Mouse (Mus musculus) heart, embryonic 14.5 days (tissue): Measurements from ENCODE around the gene Pex11b. TPM values are rescaled to one million over a fixed set of nuclear protein-coding genes. Genes with fewer than 3 reads are reported as not detected.
A peak's percentile ranks its signal among the peaks of the same experiment; 100 is the strongest.
"Not testable (repeated sequence)": the region's sequence is repeated elsewhere in the genome, so short reads cannot be mapped to it uniquely, and the experiment has no call there.

Experiments
- ATAC-seq: fragments of 200-750 bp; cut with Nextera tagmentation; 2 replicates; pipeline ENCODE4 v1.8.0; 2017; ENCODE audit warnings: low read depth, moderate TSS enrichment; ENCODE audit not compliant: insufficient number of reproducible peaks, insufficient read depth, low FRiP score
- H3K27ac ChIP-seq, 2 experiments: fragments of 200-500 bp in 1 of 2; fragments of 300-500 bp in 1 of 2; sonication (generic) in 1 of 2; replicated peaks in 1 of 2; 2 replicates each; pipeline ENCODE4 v1.5.1; 2012 to 2014; ENCODE audit warnings: low read depth in 2 of 2, low read length in 2 of 2, control low read depth in 1 of 2, mild to moderate bottlenecking in 1 of 2, mixed read lengths in 1 of 2; ENCODE audit not compliant: control insufficient read depth in 1 of 2, insufficient read depth in 1 of 2
- H3K27me3 ChIP-seq: fragments of 300-500 bp; sonication (generic); 2 replicates; pipeline ENCODE4 v1.6.1; 2014; ENCODE audit warnings: mild to moderate bottlenecking, low read length, control low read depth; ENCODE audit not compliant: control insufficient read depth, insufficient read depth
- H3K36me3 ChIP-seq: fragments of 300-500 bp; sonication (generic); 2 replicates; pipeline ENCODE4 v1.6.1; 2014; ENCODE audit warnings: mild to moderate bottlenecking, control low read depth, low read length, mixed read lengths; ENCODE audit not compliant: control insufficient read depth, insufficient read depth
- H3K4me1 ChIP-seq, 2 experiments: fragments of 200-500 bp in 1 of 2; fragments of 300-500 bp in 1 of 2; sonication (generic) in 1 of 2; 2 replicates each; pipeline ENCODE4 v1.6.1; 2012 to 2014; ENCODE audit warnings: low read length in 2 of 2, control low read depth in 1 of 2, mixed read lengths in 1 of 2; ENCODE audit not compliant: control insufficient read depth in 2 of 2, insufficient read depth in 2 of 2
- H3K4me2 ChIP-seq: fragments of 300-500 bp; sonication (generic); 2 replicates; pipeline ENCODE4 v1.6.1; 2014; ENCODE audit warnings: mild to moderate bottlenecking, low read length
- H3K4me3 ChIP-seq, 2 experiments: fragments of 200-500 bp in 1 of 2; fragments of 300-500 bp in 1 of 2; sonication (generic) in 1 of 2; 2 replicates each; pipeline ENCODE4 v1.5.1; 2012 to 2014; ENCODE audit warnings: low read length in 2 of 2, mild to moderate bottlenecking in 2 of 2, control low read depth in 1 of 2, low read depth in 1 of 2, moderate library complexity in 1 of 2; ENCODE audit not compliant: control insufficient read depth in 1 of 2, insufficient read depth in 1 of 2
- H3K9ac ChIP-seq: fragments of 300-500 bp; sonication (generic); 2 replicates; pipeline ENCODE4 v1.6.1; 2014; ENCODE audit warnings: mild to moderate bottlenecking, low read length
- H3K9me3 ChIP-seq: fragments of 300-500 bp; sonication (generic); 2 replicates; pipeline ENCODE4 v1.6.1; 2016; ENCODE audit warnings: low read length, control low read depth; ENCODE audit not compliant: control insufficient read depth
- WGBS: fragments of 180-500 bp; shearing (Covaris S2); extraction: QIAGEN DNeasy Blood & Tissue Kit; methylation state at CpG from one replicate; pipeline ENCODE4 v1.1.7; 2014; 5-methylcytosine and 5-hydroxymethylcytosine counted together
- polyA plus RNA-seq: library from polyadenylated mRNA; unstranded; fragments of >200 nt; fragmentation: Nextera tagmentation; extraction: Ambion mirVana; gene quantifications from 2 replicates; pipeline ENCODE4 v1.2.1, GENCODE M21; 2014

Gene Pex11b
- polyA plus RNA-seq, 1 experiment from 2014 or later = 43.4 TPM

- H3K4me1 ChIP-seq = peaks cover 3 to 11% of the 10 kb centered on the region in 2 experiments; a peak in 3 of 4 replicates
- no peak overlapping the region for H3K27ac ChIP-seq
- no peaks in the 10 kb centered on the region for H3K27me3 ChIP-seq
- no peak overlapping the region for H3K9ac ChIP-seq
- no peak for ATAC-seq
- H3K4me3 ChIP-seq = no peak overlapping the region
- H3K4me2 ChIP-seq = no peak overlapping the region
- WGBS = 87% methylated on average over 3 of the region's 3 CpGs
- no peaks in the 10 kb centered on the region for H3K9me3 ChIP-seq
- H3K36me3 ChIP-seq = peaks cover 23% of the 10 kb centered on the region
Observed at GRCm38 (mm10) chr3:96647365-96647764, 12.2 kb downstream of the Pex11b start.

GRCm38 (mm10) chr3:96660901-96661300 lies 25.7 kb downstream of the Pex11b start:
- Histone ChIP-seq H3K27me3 (no peaks in the 10 kb centered on the region), H3K9ac (no peak overlapping the region), H3K4me3 (no peak overlapping the region), H3K4me2 (no peak overlapping the region), H3K27ac (no peak overlapping the region), H3K36me3 (no peaks in the 10 kb centered on the region), H3K9me3 (no peaks in the 10 kb centered on the region), H3K4me1 (peaks cover 7 to 9% of the 10 kb centered on the region in 2 experiments; a peak in 2 of 4 replicates)
- 80% methylated on average over 2 of the region's 2 CpGs for WGBS
- ATAC-seq = no peak

DNA sequence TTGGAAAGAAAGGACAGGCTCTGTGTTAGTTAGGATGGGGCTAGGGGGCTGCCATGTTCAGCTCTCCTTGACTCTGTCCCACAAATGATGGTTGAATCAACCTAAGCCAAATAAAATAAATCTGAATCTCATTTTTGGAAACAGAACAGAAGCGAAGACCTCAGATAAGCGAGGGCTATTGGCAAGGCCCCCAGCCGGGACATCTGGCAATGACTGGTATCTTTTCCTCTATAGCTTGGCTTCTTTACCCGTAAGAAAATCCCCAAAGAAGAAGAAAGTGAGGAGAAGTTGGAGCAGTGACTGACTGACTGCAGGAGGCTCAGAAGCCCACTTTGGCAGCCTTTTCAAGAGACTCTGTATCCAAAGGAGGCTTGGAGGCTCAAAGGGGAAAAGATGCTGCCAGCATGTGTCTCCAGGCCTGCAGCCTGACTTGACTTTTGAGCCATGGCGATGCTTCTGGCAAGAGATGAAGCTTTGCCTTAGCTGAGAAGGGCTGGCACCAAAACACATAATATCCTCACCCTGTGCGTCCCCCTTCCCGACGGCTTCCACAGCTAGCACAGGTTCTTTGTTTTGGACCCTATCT lies 27.6 kb downstream of the Pex11b start:
- 0 out of 4 replicates have a peak overlapping the region, but pooled peaks of 1 of the 2 experiments have one; percentile 19 for H3K27ac ChIP-seq
- no peak for ATAC-seq
- WGBS = 43% methylated on average over 8 of the region's 8 CpGs
- H3K4me1 ChIP-seq = peaks cover 7 to 9% of the 10 kb centered on the region in 2 experiments; a peak in 2 of 4 replicates
- H3K4me2 ChIP-seq = peak overlapping the region; percentile 74
- H3K9me3 ChIP-seq = no peaks in the 10 kb centered on the region
- H3K9ac ChIP-seq = no peak overlapping the region
- no peaks in the 10 kb centered on the region for H3K36me3 ChIP-seq
- H3K27me3 ChIP-seq = no peaks in the 10 kb centered on the region
- H3K4me3 ChIP-seq = 0 out of 4 replicates have a peak overlapping the region, but pooled peaks of 1 of the 2 experiments have one; percentile 29

- H3K4me3 ChIP-seq = peak overlapping the region; percentile 29 to 37
- peak overlapping the region; percentile 74 for H3K4me2 ChIP-seq
- no peaks in the 10 kb centered on the region for H3K36me3 ChIP-seq
- H3K27me3 ChIP-seq = no peaks in the 10 kb centered on the region
- H3K9me3 ChIP-seq = no peaks in the 10 kb centered on the region
- H3K4me1 ChIP-seq = peaks cover 7 to 9% of the 10 kb centered on the region in 2 experiments; a peak in 2 of 4 replicates
- H3K9ac ChIP-seq = peak overlapping the region; percentile 63
- H3K27ac ChIP-seq = 0 out of 4 replicates have a peak overlapping the region, but pooled peaks of 1 of the 2 experiments have one; percentile 19
- peak; percentile 57; the same call in 1 of the 2 replicates for ATAC-seq
- 6% methylated on average over 17 of the region's 18 CpGs for WGBS
Observed at GRCm38 (mm10) chr3:96663432-96664239, 28.5 kb downstream of the Pex11b start.

DNA sequence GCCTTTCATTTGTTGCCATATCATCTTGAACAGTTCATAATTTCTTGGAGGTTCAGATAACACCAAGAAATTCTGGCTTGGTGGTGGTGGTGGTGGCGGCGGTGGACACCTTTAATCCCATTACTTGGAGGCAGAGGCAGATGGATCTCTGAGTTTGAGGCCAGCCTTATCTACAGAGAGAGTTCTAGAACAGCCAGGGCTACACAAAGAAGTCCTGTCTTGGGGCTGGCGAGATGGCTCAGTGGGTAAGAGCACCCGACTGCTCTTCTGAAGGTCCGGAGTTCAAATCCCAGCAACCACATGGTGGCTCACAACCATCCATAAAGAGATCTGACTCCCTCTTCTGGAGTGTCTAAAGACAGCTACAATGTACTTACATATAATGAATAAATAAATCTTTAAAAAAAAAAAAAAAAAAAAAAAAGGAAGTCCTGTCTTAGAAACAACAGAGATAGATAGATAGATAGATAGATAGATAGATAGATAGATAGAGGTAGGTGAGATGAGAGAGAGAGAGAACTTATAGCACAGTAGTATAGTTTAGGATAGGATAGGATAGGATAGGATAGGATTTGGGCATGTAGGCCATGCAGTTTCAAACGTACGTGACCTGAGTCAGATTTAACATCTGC lies 30.7 kb downstream of the Pex11b start:
- H3K27ac ChIP-seq, H3K9ac ChIP-seq, H3K4me3 ChIP-seq, H3K27me3 ChIP-seq, H3K9me3 ChIP-seq, H3K4me2 ChIP-seq, ATAC-seq, H3K36me3 ChIP-seq: not testable (repeated sequence)
- 84% methylated on average over 7 of the region's 7 CpGs for WGBS
- peaks cover 13 to 15% of the 10 kb centered on the region in 2 experiments for H3K4me1 ChIP-seq

DNA sequence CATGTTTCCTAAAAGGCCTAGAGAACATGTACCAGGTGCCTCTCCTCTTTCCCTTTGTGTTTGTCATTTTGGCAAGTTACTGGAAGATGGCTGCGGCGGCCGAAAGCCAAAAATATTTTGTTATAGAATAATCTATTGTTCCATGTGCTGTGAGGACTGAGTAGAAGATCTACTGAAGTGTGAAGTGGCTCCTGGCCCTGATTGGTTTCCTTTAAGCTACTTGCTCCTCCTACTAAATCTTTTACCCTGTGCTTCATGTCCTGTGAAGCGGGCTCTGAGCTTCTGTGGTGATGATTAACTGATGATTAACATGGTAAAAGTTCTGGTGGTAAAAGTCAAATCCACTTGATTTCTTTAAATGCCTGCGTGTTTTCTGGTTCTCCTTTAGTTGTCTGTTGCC lies 31.7 kb downstream of the Pex11b start:
- no peak overlapping the region for H3K4me3 ChIP-seq
- H3K27me3 ChIP-seq = no peaks in the 10 kb centered on the region
- H3K27ac ChIP-seq = no peak overlapping the region
- peaks cover 13 to 15% of the 10 kb centered on the region in 2 experiments for H3K4me1 ChIP-seq
- H3K4me2 ChIP-seq = no peak overlapping the region
- H3K36me3 ChIP-seq = no peaks in the 10 kb centered on the region
- 89% methylated on average over 5 of the region's 5 CpGs for WGBS
- ATAC-seq = no peak
- no peaks in the 10 kb centered on the region for H3K9me3 ChIP-seq
- no peak overlapping the region for H3K9ac ChIP-seq

DNA sequence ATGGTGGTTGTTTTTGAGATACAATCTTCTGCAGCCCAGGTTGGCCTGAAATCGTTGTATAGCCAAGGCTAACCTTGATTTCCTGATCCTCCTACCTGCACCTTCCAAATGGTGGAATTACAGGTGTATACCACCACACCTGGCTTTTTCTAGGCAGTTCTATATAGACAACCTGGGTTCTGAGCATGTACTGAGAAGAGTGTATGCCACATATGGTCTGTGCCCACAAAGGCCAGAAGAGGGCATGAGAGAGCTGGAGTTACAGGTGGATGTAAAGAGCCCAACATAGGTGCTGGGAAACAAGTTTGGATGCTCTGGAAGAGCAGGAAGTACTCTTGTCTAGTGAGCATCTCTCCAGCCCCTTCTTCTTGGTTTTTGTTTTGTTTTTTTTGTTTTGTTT lies 32.1 kb downstream of the Pex11b start:
- Histone ChIP-seq H3K27ac (no peak overlapping the region), H3K4me3 (no peak overlapping the region), H3K27me3 (no peaks in the 10 kb centered on the region), H3K4me1 (peaks cover 13 to 15% of the 10 kb centered on the region in 2 experiments), H3K36me3 (no peaks in the 10 kb centered on the region), H3K9me3 (no peaks in the 10 kb centered on the region), H3K9ac (no peak overlapping the region), H3K4me2 (no peak overlapping the region)
- ATAC-seq = no peak
- WGBS = 40% methylated on average over 1 of the region's 1 CpGs
